Mouse (Mus musculus) MEL (cell line): ENCODE data around the gene Gzmb.
"Not testable (repeated sequence)": the region's sequence is repeated elsewhere in the genome, so short reads cannot be mapped to it uniquely, and the experiment has no call there.

Source experiments
- CHD2 ChIP-seq: IDR thresholded peaks from 2 replicates; pipeline ENCODE4 v1.6.1; 2011; ENCODE audit warnings: low read length, improper control_type of control experiment
- CTCF ChIP-seq, 3 experiments: IDR thresholded peaks in 2 of 3; conservative IDR thresholded peaks in 1 of 3; 2 replicates each; pipeline ENCODE4 v1.5.1; 2011 to 2012; ENCODE audit warnings: low read length in 3 of 3, low read depth in 2 of 3, mild to moderate bottlenecking in 2 of 3, improper control_type of control experiment in 1 of 3, inconsistent platforms in 1 of 3, mixed read lengths in 1 of 3, moderate library complexity in 1 of 3; ENCODE audit not compliant: control insufficient read depth in 1 of 3, insufficient read depth in 1 of 3, poor library complexity in 1 of 3, severe bottlenecking in 1 of 3
- EP300 ChIP-seq, 2 experiments: IDR thresholded peaks; 2 replicates each; pipeline ENCODE4 v1.6.1; 2011; ENCODE audit warnings: improper control_type of control experiment in 2 of 2, low read length in 2 of 2, low read depth in 1 of 2, mild to moderate bottlenecking in 1 of 2
- ETS1 ChIP-seq: IDR thresholded peaks from 2 replicates; pipeline ENCODE4 v1.6.1; 2012; ENCODE audit warnings: low read depth, mild to moderate bottlenecking, inconsistent platforms, low read length, improper control_type of control experiment, moderate library complexity
- HCFC1 ChIP-seq: IDR thresholded peaks from 2 replicates; pipeline ENCODE4 v1.6.1; 2012; ENCODE audit warnings: low read depth, mild to moderate bottlenecking, inconsistent platforms, low read length, improper control_type of control experiment, moderate library complexity
- NELFE ChIP-seq: IDR thresholded peaks from 2 replicates; pipeline ENCODE4 v1.6.1; 2011; ENCODE audit warnings: low read depth, low read length, improper control_type of control experiment
- NRF1 ChIP-seq: IDR thresholded peaks from 2 replicates; pipeline ENCODE4 v1.6.1; 2014; ENCODE audit warnings: low read depth, mild to moderate bottlenecking, inconsistent platforms, low read length, improper control_type of control experiment, moderate library complexity; ENCODE audit not compliant: poor library complexity, insufficient read depth, severe bottlenecking
- POLR2A ChIP-seq, 2 experiments: IDR thresholded peaks; 2 replicates each; pipeline ENCODE4 v1.6.1; 2011 to 2012; ENCODE audit warnings: low read length in 2 of 2, mild to moderate bottlenecking in 2 of 2, control low read depth in 1 of 2, improper control_type of control experiment in 1 of 2, low read depth in 1 of 2, moderate library complexity in 1 of 2; ENCODE audit not compliant: control insufficient read depth in 1 of 2, insufficient read depth in 1 of 2, poor library complexity in 1 of 2
- TBP ChIP-seq: IDR thresholded peaks from 2 replicates; pipeline ENCODE4 v1.8.0; 2011; ENCODE audit warnings: low read depth, low read length, improper control_type of control experiment
- ZC3H11A ChIP-seq: IDR thresholded peaks from 2 replicates; pipeline ENCODE4 v1.6.1; 2012; ENCODE audit warnings: low read depth, mild to moderate bottlenecking, inconsistent platforms, low read length, improper control_type of control experiment

- not testable (repeated sequence) for TF ChIP-seq CTCF (IDR thresholded peaks at IDR 0.05 in 2 of 3, conservative IDR thresholded peaks at IDR 0.05 in 1 of 3; ENCODE audit: control insufficient read depth in 1 of 3, insufficient read depth in 1 of 3, low read depth in 2 of 3, low read length in 3 of 3, poor library complexity in 1 of 3, severe bottlenecking in 1 of 3); POLR2A (IDR thresholded peaks at IDR 0.05; ENCODE audit: control insufficient read depth in 1 of 2, insufficient read depth in 1 of 2, low read depth in 1 of 2, low read length in 2 of 2, poor library complexity in 1 of 2); HCFC1; CHD2; TBP; NELFE; ZC3H11A; NRF1; ETS1; EP300 (IDR thresholded peaks at IDR 0.05; ENCODE audit: low read depth in 1 of 2, low read length in 2 of 2)
These were observed 49.7 kb upstream of the Gzmb start for GRCm38 (mm10) chr14:56311801-56312200.
